26 mouse cellular contexts compared by ENCODE assay signal in genomic region chr17:47006741-47007140, GRCm38 (mm10). TPM values are rescaled to one million over a fixed set of nuclear protein-coding genes. Genes with fewer than 3 reads are reported as not detected.
A peak's percentile ranks its signal among the peaks of the same experiment; 100 is the strongest.
DNase-seq lines count a peak whose midpoint lies in the region; ATAC-seq and TF ChIP-seq lines count a peak whose summit lies in the region.
"Had no signal": no experiment of that assay in that cellular context is flagged by ENCODE, and none has a peak within 500 bp of the region (broad histone marks: within the 10 kb centered on the region; RNA-seq: fewer than 3 reads in every experiment).

No protein-coding gene starts in this region.

- no peaks in the 10 kb centered on the region for H3K36me3 ChIP-seq in heart, embryonic 11.5 days (ENCODE audit: control insufficient read depth, insufficient read depth, low read length)
- H3K36me3 ChIP-seq in heart, embryonic 16.5 days (ENCODE audit: control insufficient read depth, insufficient read depth) = 0 out of 2 replicates have a peak, but pooled peaks cover 5% of the 10 kb centered on the region
- peaks cover 5% of the 10 kb centered on the region; the same call in 1 of the 2 replicates for H3K36me3 ChIP-seq in liver, adult 2 months (ENCODE audit: control insufficient read depth, insufficient read depth, low read length)
- H3K36me3 ChIP-seq in liver, postnatal 0 days (replicated peaks; ENCODE audit: insufficient read depth, low read length) = peaks cover 7% of the 10 kb centered on the region
- H3K36me3 ChIP-seq: intestine, embryonic 15.5 days had no signal

- H3K79me2 ChIP-seq in liver, adult 2 months (ENCODE audit: control insufficient read depth, insufficient read depth, low read length) = peaks cover 33% of the 10 kb centered on the region; the same call in 1 of the 2 replicates

- H3K9me3 ChIP-seq in heart, embryonic 11.5 days (replicated peaks; ENCODE audit: control insufficient read depth, low read length) = no peaks in the 10 kb centered on the region
- no peaks in the 10 kb centered on the region for H3K9me3 ChIP-seq in heart, embryonic 16.5 days (replicated peaks; ENCODE audit: control insufficient read depth, low read length)
- no peaks in the 10 kb centered on the region for H3K9me3 ChIP-seq in liver, postnatal 0 days (ENCODE audit: low read length)
- H3K9me3 ChIP-seq: forebrain, embryonic 13.5 days; G1E; heart, embryonic 10.5 days; hindbrain, embryonic 10.5 days; intestine, embryonic 15.5 days; neural tube, embryonic 13.5 days had no signal

- H3K4me2 ChIP-seq in heart, embryonic 11.5 days = no peak overlapping the region
- no peak overlapping the region; the same call in 1 of the 2 replicates for H3K4me2 ChIP-seq in heart, embryonic 16.5 days (ENCODE audit: low read depth, low read length)
- no peak overlapping the region for H3K4me2 ChIP-seq in liver, postnatal 0 days (ENCODE audit: low read depth, low read length)
- H3K4me2 ChIP-seq: forebrain, embryonic 13.5 days; intestine, embryonic 15.5 days; midbrain, embryonic 11.5 days; neural tube, embryonic 13.5 days had no signal

- H3K4me3 ChIP-seq in heart, embryonic 11.5 days (ENCODE audit: low read depth, low read length) = no peak overlapping the region
- no peak overlapping the region for H3K4me3 ChIP-seq in heart, embryonic 16.5 days (ENCODE audit: low read length)
- H3K4me3 ChIP-seq in liver, adult 2 months (ENCODE audit: insufficient read depth, low read depth, low read length) = no peak overlapping the region
- H3K4me3 ChIP-seq in liver, postnatal 0 days (ENCODE audit: low read depth, low read length) = no peak overlapping the region
- H3K4me3 ChIP-seq: forebrain, embryonic 13.5 days; heart, embryonic 10.5 days; hindbrain, embryonic 10.5 days; intestine, embryonic 15.5 days; neural tube, embryonic 13.5 days had no signal

- no peak for TF ChIP-seq CTCF in liver, adult 2 months (IDR thresholded peaks at IDR 0.05; ENCODE audit: low read depth, low read length)
- no peak for TF ChIP-seq CTCF in liver, postnatal 0 days (IDR thresholded peaks at IDR 0.05; ENCODE audit: low read depth)

- ATAC-seq in heart, embryonic 11.5 days (replicated peaks; ENCODE audit: insufficient number of reproducible peaks, low FRiP score, low TSS enrichment) = no peak
- no peak for ATAC-seq in heart, embryonic 16.5 days (replicated peaks; ENCODE audit: extremely low read depth, insufficient read depth, low FRiP score)
- no peak for ATAC-seq in liver, postnatal 0 days
- ATAC-seq: forebrain, embryonic 13.5 days; hindbrain, postnatal 0 days; intestine, embryonic 15.5 days had no signal

- H3K27ac ChIP-seq in heart, embryonic 11.5 days (ENCODE audit: low read depth, low read length) = no peak overlapping the region
- peak overlapping the region; percentile 67 for H3K27ac ChIP-seq in heart, embryonic 16.5 days (ENCODE audit: low read length)
- H3K27ac ChIP-seq in liver, adult 2 months (replicated peaks; ENCODE audit: insufficient read depth, low read depth, low read length) = 0 out of 2 replicates have a peak overlapping the region, but pooled peaks have one; percentile 14
- no peak overlapping the region for H3K27ac ChIP-seq in liver, postnatal 0 days (ENCODE audit: low read depth)
- H3K27ac ChIP-seq: forebrain, embryonic 13.5 days; heart, embryonic 10.5 days; hindbrain, embryonic 10.5 days; hindbrain, postnatal 0 days; intestine, embryonic 15.5 days; liver, embryonic 14.5 days; neural tube, embryonic 13.5 days; stomach, postnatal 0 days had no signal

- TF ChIP-seq EP300 in liver, postnatal 0 days (IDR thresholded peaks at IDR 0.05; ENCODE audit: low read depth) = no peak

- H3K4me1 ChIP-seq in heart, embryonic 11.5 days (ENCODE audit: control insufficient read depth, insufficient read depth, low read length) = peaks cover 13% of the 10 kb centered on the region; the same call in 1 of the 2 replicates
- peaks cover 38% of the 10 kb centered on the region for H3K4me1 ChIP-seq in heart, embryonic 16.5 days (ENCODE audit: control insufficient read depth, insufficient read depth, low read length)
- H3K4me1 ChIP-seq in liver, adult 2 months (ENCODE audit: control insufficient read depth, insufficient read depth, low read length) = peaks cover 30% of the 10 kb centered on the region
- H3K4me1 ChIP-seq in liver, postnatal 0 days (ENCODE audit: insufficient read depth) = peaks cover 26% of the 10 kb centered on the region

- peak; percentile 89 for DNase-seq in heart, adult 11 months
- no peak for DNase-seq in heart, postnatal 10 days
- no peak for DNase-seq in liver, adult 2 months (ENCODE audit: extremely low read depth, low read depth, low spot score)
- DNase-seq in liver = no peak
- no peak for DNase-seq in liver, postnatal 0 days
- DNase-seq: adrenal gland, adult 8-10 months; cerebellum, adult 8-10 months; cerebellum, postnatal 25 days; gastrocnemius, postnatal 25 days; kidney, adult 2 months; layer of hippocampus, postnatal 36 days; right cerebral cortex, postnatal 4 days; thymus, adult 18-20 months; thymus, postnatal 25 days had no signal

- no peaks in the 10 kb centered on the region for H3K27me3 ChIP-seq in heart, embryonic 11.5 days (ENCODE audit: control insufficient read depth, insufficient read depth, low read length)
- no peaks in the 10 kb centered on the region for H3K27me3 ChIP-seq in heart, embryonic 16.5 days (ENCODE audit: control insufficient read depth, insufficient read depth, low read length)
- no peaks in the 10 kb centered on the region for H3K27me3 ChIP-seq in liver, adult 2 months (ENCODE audit: control insufficient read depth, insufficient read depth, low read length)
- H3K27me3 ChIP-seq in liver, postnatal 0 days (ENCODE audit: insufficient read depth, low read length) = no peaks in the 10 kb centered on the region
- H3K27me3 ChIP-seq: forebrain, embryonic 13.5 days; intestine, embryonic 15.5 days; neural tube, embryonic 13.5 days had no signal

- no peak for TF ChIP-seq POLR2A in liver, adult 2 months (IDR thresholded peaks at IDR 0.05; ENCODE audit: extremely low read depth, insufficient read depth, low read length)

- intact Hi-C loops in heart, postnatal 10 days (cut with DNase I) = no loop called here

- 85% methylated on average over 9 of the region's 9 CpGs for WGBS in heart, embryonic 11.5 days (ENCODE audit: insufficient replicate concordance)
- 87% methylated on average over 9 of the region's 9 CpGs for WGBS in heart, embryonic 16.5 days
- 81% methylated on average over 9 of the region's 9 CpGs for WGBS in liver, adult 2 months
- WGBS in liver, postnatal 0 days (ENCODE audit: insufficient replicate concordance) = 88% methylated on average over 9 of the region's 9 CpGs

- no peak overlapping the region for H3K9ac ChIP-seq in heart, embryonic 11.5 days (ENCODE audit: low read depth, low read length)
- no peak overlapping the region for H3K9ac ChIP-seq in heart, embryonic 16.5 days (ENCODE audit: low read length)
- no peak overlapping the region for H3K9ac ChIP-seq in liver, adult 2 months (ENCODE audit: low read depth, low read length)
- peak overlapping the region; percentile 22; the same call in 1 of the 2 replicates for H3K9ac ChIP-seq in liver, postnatal 0 days (replicated peaks)
- H3K9ac ChIP-seq: forebrain, embryonic 13.5 days; intestine, embryonic 15.5 days; liver, embryonic 14.5 days; neural tube, embryonic 13.5 days had no signal

RNA-seq across cellular contexts. Expression of gene Ubr2, which starts 3.6 kb away (rescaled TPM):
- polyA plus RNA-seq in heart, embryonic 11.5 days (2014; fragmentation: Nextera tagmentation; extraction: Ambion mirVana) = 17.9 and 18.2 TPM in 2 replicates
- 17.1 and 17.9 TPM in 2 replicates for polyA plus RNA-seq in heart, embryonic 16.5 days (2015; fragmentation: Nextera tagmentation; extraction: Ambion mirVana)
- total RNA-seq in heart, postnatal 10 days (2021) = 10 to 100 TPM; 55.6 to 64.8 TPM
- 36.0 and 37.4 TPM in 2 replicates for total RNA-seq in liver, adult 2 months (2014; rRNA removed)
- polyA plus RNA-seq in liver, adult 2 months (2012; rRNA removed) = 20.8 and 29.9 TPM in 2 replicates
- 6.1 and 6.6 TPM in 2 replicates for polyA plus RNA-seq in liver, postnatal 0 days (2015; fragmentation: Nextera tagmentation; extraction: Ambion mirVana)

Comparison
In these comparisons a context has a peak if more than half of its experiments do, and no peak if none do; other contexts are left out.
1. H3K27ac ChIP-seq: peak in heart, embryonic 16.5 days (single experiment) and liver, adult 2 months (single experiment); none in heart, embryonic 11.5 days (single experiment) and liver, postnatal 0 days (single experiment).